Mouse (Mus musculus): ENCODE data around the gene Gimap3. TPM values are rescaled to one million over a fixed set of nuclear protein-coding genes. Genes with fewer than 3 reads are reported as not detected.

Gene Gimap3
- total RNA-seq, 4 experiments from 2014 or later, result not detected

DNA sequence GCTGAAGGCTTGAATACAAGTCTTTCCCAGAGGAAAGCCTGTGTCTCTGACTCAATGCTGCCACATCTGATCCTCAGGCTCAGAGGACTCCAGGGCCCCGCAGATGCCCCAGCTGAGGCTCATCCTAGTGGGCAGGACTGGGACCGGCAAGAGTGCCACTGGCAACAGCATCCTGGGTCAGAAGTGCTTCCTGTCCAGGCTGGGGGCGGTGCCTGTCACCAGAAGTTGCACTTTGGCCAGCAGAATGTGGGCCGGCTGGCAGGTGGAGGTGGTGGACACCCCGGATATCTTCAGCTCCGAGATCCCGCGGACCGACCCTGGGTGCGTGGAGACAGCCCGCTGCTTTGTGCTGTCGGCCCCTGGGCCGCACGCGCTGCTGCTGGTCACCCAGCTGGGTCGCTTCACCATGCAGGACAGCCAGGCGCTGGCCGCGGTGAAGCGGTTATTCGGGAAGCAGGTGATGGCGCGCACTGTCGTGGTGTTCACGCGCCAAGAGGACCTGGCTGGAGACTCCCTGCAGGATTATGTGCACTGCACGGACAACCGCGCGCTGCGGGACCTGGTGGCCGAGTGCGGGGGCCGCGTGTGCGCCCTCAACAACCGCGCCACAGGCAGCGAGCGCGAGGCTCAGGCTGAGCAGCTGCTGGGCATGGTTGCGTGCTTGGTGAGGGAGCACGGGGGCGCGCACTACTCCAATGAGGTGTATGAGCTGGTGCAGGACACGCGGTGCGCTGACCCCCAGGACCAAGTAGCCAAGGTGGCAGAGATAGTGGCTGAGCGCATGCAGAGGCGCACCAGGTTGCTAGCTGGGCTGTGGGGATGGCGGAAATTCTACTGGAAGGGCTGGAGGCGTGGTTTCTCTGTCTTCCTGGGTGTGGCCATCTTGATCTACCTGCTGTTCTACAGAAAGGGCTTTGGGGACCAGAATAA, 28.0 kb downstream of the Gimap3 start:
- no peak for DNase-seq (ENCODE audit: low spot score in 2 of 2)

DNA sequence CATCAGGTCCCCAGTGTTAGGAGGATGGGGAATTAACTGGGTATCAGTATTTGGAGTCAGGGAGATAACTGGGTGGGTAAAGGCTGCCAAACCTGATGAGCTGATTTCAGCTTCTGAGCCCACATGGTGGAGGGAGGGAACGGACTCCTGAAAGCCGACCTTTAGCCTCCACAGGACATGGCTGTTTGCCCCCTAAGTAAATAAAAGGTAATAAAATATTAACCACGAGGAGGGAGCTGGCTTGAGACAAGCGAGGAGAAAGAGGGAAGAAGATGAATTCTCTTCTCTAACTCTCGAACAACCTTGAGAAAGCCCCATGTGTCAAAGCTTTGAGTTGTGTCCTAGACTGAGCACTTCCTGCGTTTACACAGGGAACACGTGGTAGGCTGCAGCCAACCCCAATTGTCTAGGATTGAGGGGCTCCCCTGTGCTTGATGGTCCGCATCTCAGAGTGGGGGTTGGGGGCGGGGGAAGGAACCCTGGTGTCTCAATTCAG, 28.9 kb downstream of the Gimap3 start:
- DNase-seq (ENCODE audit: low spot score in 2 of 2), result no peak

DNA sequence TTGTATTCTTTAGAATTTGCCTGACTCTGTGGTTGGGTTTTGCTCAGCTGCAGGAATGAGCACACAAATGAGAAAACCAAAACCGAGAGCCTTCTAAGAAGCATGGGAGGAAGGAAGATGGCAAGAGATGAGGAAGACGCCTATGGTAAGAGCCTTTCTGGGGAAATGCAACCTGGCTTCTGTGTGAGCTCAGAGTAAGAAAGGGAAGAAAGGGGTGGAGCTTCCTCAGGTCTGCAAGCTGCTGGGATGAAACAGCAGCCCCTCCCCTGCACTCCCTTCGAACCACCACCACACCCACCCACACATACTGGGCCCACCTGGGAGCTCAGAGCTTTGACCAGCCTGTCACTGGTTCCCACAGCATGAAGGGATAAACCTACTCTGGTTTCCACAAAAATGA, 29.4 kb downstream of the Gimap3 start:
- DNase-seq (ENCODE audit: low spot score in 2 of 2), result no peak

DNA sequence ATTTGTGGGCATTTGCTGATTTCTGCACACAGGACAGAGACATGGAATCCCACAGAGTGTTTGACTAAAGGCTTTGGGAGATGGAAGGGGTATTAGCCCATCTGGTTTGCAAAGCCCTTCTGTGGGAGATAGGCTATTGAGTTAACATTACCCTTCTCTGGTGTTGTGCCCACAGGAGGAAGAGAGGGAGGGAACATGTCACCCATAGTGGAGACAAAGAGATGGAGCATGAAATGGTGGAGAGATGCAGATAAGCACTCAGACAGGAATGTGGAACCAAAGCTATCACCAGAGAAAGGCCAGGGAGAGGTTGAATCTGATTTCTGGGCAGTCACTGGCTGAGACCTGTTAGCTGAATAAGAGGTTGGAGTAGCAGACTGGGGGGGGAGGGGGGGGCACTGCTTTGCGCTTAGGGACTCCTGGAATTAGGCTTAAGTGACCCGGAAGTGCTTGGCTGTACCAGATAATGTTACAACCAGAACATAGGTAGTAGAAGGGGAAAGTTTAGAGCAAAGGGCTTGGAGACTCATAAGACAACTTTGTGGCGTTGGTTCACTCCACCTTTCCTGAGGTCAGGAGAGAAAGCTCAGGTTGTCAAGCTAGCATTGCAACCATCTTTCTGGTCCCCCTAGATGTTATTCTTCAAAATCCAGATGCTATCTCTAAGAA, 30.0 kb downstream of the Gimap3 start:
- DNase-seq (ENCODE audit: low spot score in 2 of 2), result no peak

DNA sequence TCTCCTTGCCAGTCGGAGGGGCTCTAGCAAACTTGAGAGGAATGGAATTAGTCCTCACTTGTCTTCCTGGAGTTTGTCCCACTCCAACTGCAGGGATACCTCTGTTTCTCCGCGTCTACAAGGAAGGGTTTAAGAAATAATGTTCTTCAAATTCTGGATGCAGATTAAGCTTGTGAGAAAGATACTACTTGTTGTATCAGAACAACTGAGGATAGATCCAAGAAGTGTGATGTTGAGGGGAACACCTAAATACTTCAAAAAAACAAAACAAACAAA, 30.9 kb downstream of the Gimap3 start:
- no peak for DNase-seq (ENCODE audit: low spot score in 2 of 2)

DNA sequence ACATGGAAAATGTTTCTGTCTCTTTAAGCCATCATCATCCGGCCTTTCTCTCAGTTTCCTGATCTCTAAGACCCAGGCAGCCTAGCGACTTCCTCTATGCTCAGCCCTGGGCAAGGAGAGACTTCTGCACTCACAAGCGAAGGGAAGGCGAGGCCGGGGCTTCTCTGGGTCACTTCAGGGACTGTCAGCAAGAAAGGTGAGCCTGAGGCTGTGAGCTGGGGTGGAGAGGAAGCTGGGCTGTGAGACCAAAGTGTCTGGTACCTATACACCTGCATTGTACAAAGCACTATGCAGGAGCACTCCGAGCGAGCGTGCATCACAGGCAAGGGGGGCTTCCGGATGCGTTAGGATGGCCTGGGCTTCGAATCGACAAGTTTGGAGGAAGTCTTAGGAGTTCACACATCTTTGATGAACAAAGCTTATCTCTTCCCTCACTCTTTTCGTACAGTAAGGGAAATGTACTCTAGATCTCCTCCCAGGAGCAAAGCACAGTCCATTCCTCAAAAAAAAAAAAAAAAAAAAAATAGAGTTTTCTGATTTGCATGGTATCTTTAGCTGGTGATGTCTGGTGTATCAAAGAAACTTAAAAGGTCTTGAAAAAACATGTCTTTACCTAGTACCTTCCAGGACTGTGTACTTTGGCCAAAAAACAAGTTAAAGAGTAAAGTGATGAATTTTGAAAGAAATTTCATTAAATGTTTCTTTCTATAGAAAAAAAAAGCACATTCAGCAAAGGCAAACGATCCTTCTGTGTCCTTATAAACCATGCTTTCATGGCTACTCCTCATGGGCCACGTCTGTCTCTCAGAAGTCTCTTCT, 31.5 kb downstream of the Gimap3 start, which contains the start of gene Gimap1:
Gimap1 (plus strand) TSS at position 94 of the 819 bp plus-strand sequence.
- DNase-seq (ENCODE audit: low spot score in 2 of 2), result no peak

DNA sequence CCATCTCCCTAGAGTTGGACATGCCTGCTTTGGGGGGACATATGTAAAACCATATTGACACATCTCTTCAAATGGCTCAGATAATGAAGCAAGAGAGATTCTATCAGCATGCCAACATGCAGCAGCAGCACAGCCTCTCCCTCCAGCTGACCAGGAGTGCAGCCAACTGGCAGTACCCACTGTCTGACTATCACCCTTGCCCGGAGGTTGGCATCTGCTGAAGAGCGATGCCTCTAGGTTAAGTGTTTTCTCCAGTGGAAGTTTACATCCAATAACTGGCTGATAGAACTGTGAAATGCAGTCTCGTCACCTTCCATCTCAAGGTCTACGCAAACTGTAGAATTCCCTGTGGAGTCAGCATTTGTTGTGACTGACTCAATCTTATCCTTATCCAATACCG, 33.0 kb downstream of the Gimap3 start:
- no peak for DNase-seq (ENCODE audit: low spot score in 2 of 2)

DNA sequence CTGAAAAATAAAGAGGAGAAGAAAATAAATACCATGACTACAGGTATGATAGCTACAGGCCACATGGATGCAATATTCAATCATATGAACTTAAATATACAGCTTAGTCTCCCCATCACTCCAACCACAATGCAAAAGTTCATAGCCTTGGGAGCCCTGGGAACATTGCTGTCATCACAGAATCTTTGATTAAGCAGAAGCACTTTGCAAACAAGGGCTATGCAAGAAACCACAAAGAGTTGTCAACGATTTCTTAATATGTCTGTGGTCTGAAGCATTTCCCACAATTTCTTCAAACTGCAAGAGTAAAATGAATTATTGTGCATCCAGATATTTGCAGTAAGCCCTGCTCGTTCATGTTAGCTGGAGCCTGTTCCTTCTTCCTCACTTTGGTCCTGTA, 33.6 kb downstream of the Gimap3 start:
- DNase-seq (ENCODE audit: low spot score in 2 of 2), result no peak

DNA sequence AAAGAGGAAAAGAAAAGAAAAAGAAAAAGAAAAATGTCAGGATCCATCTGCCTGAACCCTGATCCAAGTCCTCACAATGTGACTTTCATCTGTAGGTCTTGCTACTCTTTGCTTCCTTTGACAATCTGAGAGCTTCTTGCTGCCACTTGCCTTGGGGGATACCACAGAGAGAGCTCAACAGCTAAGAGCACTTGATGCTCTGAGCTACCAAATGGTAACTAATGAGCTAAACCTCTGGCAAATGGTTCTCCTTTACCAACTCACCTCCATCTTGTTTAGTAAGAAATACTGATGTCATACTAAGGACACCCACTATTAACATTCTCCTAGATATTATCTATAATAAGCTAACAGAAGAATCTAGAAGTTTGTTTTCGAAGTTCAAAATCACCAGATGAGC, 37.0 kb downstream of the Gimap3 start:
- no peak for DNase-seq (ENCODE audit: low spot score in 2 of 2)

DNA sequence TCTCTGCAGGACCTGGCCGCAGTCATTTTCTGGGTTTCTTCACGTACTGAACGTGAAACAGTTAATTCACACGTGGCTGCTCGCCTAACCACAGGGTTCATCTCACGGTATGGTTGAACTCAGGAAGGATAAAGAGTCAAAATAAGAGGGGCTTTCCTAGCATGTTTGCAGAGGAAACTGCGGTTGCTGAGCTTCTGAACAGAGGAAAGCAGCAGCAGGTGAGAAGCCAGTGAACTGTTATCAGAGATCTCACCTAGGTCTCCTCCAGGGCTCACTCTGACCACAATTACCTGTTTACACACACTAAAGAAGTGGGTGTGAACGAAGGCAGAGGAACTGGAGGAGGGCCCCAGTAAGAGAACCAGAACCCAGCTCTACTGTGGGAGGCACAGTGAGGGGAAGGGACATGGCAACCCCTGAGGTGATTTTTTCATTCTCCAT, 37.8 kb downstream of the Gimap3 start:
- no peak for DNase-seq (ENCODE audit: low spot score in 2 of 2)

DNA sequence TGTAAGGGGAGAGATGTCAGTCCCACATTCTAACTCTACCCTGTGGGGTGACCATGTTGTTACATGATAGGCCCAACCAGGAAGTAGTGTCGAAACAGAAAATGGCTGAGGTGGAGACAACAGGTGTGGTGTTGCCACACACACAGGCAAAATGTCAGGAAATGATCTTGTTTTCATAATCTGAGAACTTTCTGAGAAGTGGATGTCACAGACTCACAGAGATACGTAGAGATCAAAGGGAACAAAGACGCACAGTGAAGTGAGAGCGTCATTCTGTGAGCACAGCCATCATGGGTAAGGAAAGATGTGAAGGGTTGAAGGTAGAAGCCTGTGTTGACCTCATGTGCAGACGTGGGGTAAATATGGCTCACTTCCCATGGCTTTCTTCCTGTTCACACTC, 42.9 kb downstream of the Gimap3 start:
- no peak for DNase-seq (ENCODE audit: low spot score in 2 of 2)

DNA sequence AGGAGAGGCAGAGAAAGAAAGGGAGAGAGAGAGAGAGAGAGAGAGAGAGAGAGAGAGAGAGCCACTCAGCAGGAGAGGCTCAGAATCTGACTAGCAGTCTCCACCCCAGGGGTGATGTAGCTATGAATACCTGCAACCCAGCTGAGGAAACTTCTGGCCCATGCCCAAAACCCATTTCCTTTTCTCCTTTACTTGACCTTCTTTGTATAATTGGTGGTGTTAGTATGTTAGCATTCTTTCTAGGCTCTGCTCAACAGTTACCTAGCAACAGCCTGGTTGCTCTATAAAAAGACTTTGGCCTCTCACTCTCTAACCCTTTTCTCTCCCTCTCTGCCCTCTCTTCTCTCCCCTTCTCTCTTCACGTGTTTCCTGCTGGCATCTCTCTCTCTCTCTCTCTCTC, 45.2 kb downstream of the Gimap3 start:
- no peak for DNase-seq (ENCODE audit: low spot score in 2 of 2)

DNA sequence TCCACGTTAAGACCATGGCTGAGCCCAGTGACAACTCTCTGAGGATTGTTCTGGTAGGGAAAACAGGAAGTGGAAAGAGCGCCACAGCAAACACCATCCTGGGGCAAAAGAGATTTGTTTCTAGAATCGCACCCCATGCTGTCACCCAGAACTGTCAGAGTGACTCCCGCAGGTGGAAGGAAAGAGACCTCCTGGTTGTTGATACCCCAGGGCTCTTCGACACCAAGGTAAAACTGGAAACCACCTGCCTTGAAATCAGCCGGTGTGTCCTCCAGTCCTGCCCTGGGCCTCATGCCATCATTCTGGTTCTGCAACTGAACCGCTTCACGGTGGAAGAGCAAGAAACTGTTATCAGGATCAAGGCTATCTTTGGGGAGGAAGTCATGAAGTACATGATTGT, 47.2 kb downstream of the Gimap3 start:
- no peak for DNase-seq (ENCODE audit: low spot score in 2 of 2)

DNA sequence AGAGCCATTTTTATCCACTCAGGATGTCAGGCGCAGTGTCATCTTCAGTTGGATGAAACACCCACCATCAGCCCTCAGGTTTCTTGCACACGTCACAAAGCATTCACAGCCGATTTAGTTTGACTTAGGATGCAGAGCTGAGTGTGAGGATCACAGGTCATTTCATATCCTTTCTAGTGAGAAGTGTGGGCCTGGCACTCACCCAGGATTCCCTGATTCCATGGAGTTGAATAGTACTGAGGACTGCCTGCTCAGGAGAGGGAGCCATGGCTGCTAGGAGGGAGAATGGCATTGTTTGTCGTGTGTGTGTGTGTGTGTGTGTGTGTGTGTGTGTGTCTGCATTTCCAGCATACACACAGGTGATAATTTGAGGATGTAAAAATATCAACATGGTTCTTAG, 50.3 kb downstream of the Gimap3 start:
- DNase-seq (ENCODE audit: low spot score in 2 of 2), result no peak

DNA sequence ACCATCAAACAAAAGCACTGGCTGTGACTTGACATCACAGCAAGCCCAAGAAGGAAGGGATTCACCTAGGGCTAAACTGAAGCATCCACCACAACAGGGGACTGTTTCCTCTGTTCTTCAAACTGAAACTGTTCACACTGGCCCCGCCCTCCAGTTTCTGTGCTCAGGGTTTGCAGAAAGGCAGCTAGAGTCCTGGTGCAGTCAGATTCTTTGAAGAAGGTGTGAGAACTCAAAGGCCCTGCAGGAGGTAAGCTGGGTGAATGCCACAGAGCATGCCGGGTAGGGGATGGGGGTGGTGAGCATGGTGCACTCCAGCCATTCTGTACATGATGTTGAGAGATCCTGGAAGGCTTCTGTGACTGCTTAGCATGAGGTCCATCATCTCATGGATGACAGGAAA, 52.2 kb downstream of the Gimap3 start, which contains the start of the genes Gm28053 and Gimap7:
Gm28053 (plus strand) TSS at position 153 of the 400 bp plus-strand sequence.
Gimap7 (plus strand) TSS at position 167 of the 400 bp plus-strand sequence.
- DNase-seq (ENCODE audit: low spot score in 2 of 2), result no peak

Other genes with a start within 250 kb of the Gimap3 start
- 10 to 100 TPM; 41.6 to 49.2 (median 43.6) TPM for gene Atp6v0e2, start 233.2 kb downstream of the Gimap3 start, total RNA-seq (2022)
- gene Lrrc61, start 216.1 kb downstream of the Gimap3 start, total RNA-seq (2022), result 10 to 100 TPM; 20.8 to 25.0 (median 22.9) TPM
- gene Rarres2, start 198.1 kb downstream of the Gimap3 start, total RNA-seq (2022), result 10 to 100 TPM in 2 of 4 experiments, 1 to 10 TPM in 2; 7.5 to 24.6 (median 14.4) TPM
- gene Gm45021, start 181.2 kb downstream of the Gimap3 start, total RNA-seq (2022), result not detected
- 10 to 100 TPM; 28.9 to 35.0 (median 33.6) TPM for gene Repin1, start 177.0 kb downstream of the Gimap3 start, total RNA-seq (2022)
- 1 to 10 TPM in 2 of 4 experiments, not detected in 2; 4.4 to 9.4 TPM for gene Gm44965, start 176.9 kb downstream of the Gimap3 start, total RNA-seq (2022)
- 10 to 100 TPM in 2 of 4 experiments, 1 to 10 TPM in 2; 8.8 to 12.1 (median 9.9) TPM for gene Zfp775, start 168.8 kb downstream of the Gimap3 start, total RNA-seq (2022)
- 1 to 10 TPM in 1 of 4 experiments, under 1 TPM in 3; 0.56 to 1.2 (median 0.71) TPM for gene AI854703, start 144.1 kb downstream of the Gimap3 start, total RNA-seq (2022)
- gene Gimap8, start 123.6 kb downstream of the Gimap3 start, total RNA-seq (2022), result 1 to 10 TPM; 1.3 to 2.0 (median 1.5) TPM
- gene Gimap9, start 94.7 kb downstream of the Gimap3 start, total RNA-seq (2022), result 1 to 10 TPM in 1 of 4 experiments, under 1 TPM in 3; 0.40 to 1.0 (median 0.62) TPM
- 1 to 10 TPM; 2.5 to 4.5 (median 3.9) TPM for gene Gimap4, start 86.3 kb downstream of the Gimap3 start, total RNA-seq (2022)
- gene Gimap6, start 62.6 kb downstream of the Gimap3 start, total RNA-seq (2022), result 1 to 10 TPM; 8.4 to 9.9 (median 9.1) TPM
- 1 to 10 TPM in 3 of 4 experiments, not detected in 1; 1.2 to 2.4 (median 1.4) TPM for gene Gm28053, start 52.2 kb downstream of the Gimap3 start, total RNA-seq (2022)
- gene Gimap7, start 52.2 kb downstream of the Gimap3 start, total RNA-seq (2022), result not detected
- 1 to 10 TPM; 1.5 to 3.1 (median 2.2) TPM for gene Gimap1, start 31.8 kb downstream of the Gimap3 start, total RNA-seq (2022)
- gene Gimap5, start 24.7 kb downstream of the Gimap3 start, total RNA-seq (2022), result 1 to 10 TPM in 3 of 4 experiments, under 1 TPM in 1; 0.82 to 1.5 (median 1.2) TPM
- 1 to 10 TPM; 1.3 to 4.8 (median 2.7) TPM for gene Tmem176a, start 70.1 kb upstream of the Gimap3 start, total RNA-seq (2022)
- 10 to 100 TPM in 1 of 4 experiments, 1 to 10 TPM in 3; 4.1 to 10.1 (median 7.2) TPM for gene Tmem176b, start 70.6 kb upstream of the Gimap3 start, total RNA-seq (2022)
- not detected for gene Aoc1, start 102.0 kb upstream of the Gimap3 start, total RNA-seq (2022)
- not detected for gene 1600015I10Rik, start 159.0 kb upstream of the Gimap3 start, total RNA-seq (2022)
- gene Doxl2, start 204.1 kb upstream of the Gimap3 start, total RNA-seq (2022), result not detected
- gene Svs1, start 216.0 kb upstream of the Gimap3 start, total RNA-seq (2022), result not detected

Data from gastrocnemius, adult 8-10 months (tissue).